Mouse (Mus musculus) cerebellum, postnatal 4 days (tissue): ENCODE results near the gene Tspo.

Experiments used
- DNase-seq, 2 experiments: peaks; one replicate each; pipeline ENCODE4 v3.0.0; 2022; ENCODE audit warnings: low spot score in 2 of 2, mixed read lengths in 1 of 2

The Tspo gene

GRCm38 (mm10) chr15:83582931-83583330 is 19.5 kb downstream of the Tspo start:
- no peak for DNase-seq

DNA sequence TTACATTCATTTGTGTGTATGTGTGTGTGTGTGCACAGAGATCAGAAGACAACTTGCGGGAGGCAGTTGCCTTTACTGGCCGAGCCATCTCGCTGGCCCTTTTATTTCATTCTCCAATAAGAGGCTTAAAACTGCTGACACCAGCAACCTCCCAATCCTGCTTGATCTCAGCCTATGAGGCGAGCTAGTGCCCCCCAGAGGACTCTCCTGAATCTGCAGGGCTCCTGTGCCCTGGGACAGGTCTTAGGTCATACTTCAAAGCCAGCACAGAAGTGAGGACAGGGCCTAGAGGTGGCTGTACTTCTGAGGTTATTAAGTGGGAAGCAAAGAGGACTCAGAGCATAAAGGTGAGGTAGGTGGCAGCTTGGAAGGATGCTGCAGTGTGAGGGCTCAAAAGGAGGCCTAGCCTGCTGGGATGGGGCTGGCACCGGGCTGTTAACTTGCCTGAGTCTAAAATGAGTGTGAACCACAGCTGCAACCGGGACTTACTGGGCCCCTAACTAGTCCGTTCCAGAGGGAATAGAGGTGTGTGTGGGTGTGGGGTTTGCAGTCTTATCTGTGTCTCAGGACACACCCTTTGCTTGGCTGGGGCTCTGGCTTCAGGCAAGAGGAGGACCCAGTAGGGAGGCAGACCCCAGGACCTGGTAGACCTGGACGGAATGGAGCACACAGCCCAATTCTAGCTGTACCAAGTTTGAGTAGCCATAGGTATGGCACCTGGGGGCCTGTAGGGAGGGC is 20.2 kb downstream of the Tspo start:
- DNase-seq = no peak

- DNase-seq = no peak
These were observed 21.4 kb downstream of the Tspo start for GRCm38 (mm10) chr15:83584741-83585220.

GRCm38 (mm10) chr15:83590841-83591240 is 27.4 kb downstream of the Tspo start:
- DNase-seq = no peak

- DNase-seq = no peak
These were observed 28.4 kb downstream of the Tspo start for GRCm38 (mm10) chr15:83591758-83592157.

- DNase-seq = no peak
These were observed 29.1 kb downstream of the Tspo start for GRCm38 (mm10) chr15:83592260-83593188.

- DNase-seq = no peak
These were observed 29.8 kb downstream of the Tspo start for GRCm38 (mm10) chr15:83593189-83593585.

DNA sequence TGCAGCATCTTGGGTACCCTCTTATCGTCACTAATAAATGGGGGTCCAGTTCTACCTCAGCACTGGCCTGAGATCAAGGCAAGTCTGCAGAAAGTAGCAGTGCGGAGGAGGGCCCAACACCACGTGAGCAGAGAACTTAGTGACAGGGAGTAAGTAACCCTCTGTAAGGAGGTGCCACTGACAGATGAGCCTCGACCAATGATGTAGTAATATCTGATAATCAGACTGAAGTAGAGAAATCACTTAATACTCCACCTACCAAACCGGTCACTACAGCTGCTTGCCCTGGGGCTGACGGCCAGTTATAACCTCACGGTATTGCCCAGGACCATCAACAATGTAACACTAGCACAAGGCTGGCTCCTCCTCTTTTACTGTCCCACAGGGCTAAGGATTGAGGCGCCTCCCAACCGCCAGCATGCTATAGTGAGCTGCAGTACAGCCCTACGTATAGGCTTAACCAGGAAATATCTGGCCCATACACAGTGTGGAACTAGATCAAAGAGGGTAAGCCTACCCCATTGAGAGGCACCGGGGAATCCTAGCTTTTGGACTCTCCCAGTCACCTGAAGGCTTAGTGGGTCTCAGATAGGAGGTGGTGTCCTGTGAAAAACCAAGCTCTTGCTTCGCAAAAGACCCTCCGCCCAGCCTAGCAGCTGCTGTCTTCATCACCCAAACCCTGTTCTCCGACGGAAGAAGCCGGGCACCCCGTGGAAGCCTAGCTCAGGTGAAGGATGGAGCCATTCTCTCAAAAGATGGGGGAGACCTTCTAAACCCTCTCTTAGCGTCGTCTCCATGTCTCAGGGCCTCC is 30.5 kb downstream of the Tspo start:
- DNase-seq = no peak

GRCm38 (mm10) chr15:83594513-83595363 is 31.3 kb downstream of the Tspo start, which contains the start of gene Ttll12:
Gene Ttll12 (minus strand): TSS chr15:83595157.
- peak; percentile 79 to 95 for DNase-seq

DNA sequence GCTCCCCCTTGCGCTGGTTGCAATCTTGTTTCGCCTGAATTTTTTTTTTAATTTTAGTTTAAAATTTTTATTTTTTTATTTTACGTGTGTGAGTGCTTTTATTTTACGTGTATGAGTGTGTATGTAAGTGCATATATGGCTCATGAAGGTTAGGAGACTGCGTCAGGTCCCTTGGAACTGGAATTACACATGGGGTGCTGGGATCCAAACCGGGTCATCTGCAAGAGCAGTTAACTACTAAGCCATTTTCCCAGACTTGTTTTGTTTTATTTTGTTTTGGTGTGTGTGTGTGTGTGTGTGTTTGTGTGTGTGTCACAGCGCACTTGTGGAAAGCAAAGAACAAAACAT is 31.9 kb downstream of the Tspo start:
- no peak for DNase-seq

DNA sequence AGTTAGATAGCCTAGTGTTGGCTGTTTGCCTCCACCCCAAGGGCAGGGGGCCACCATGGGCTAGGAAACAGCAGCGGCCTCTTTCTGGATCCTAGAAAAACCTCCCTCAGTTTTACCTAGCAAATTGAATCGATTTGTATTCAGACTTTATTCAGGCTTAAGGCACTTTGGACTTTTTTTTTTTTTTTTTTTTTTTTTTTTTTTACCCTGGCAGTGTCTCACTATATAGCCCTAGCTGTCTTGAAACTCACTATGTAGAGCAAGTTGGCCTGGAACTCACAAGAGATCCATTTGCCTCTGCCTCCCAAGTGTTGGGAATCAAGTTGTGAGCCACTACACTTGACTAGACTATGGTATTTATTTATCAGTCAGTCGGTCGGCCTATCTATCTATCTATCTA is 33.4 kb downstream of the Tspo start:
- DNase-seq = no peak

GRCm38 (mm10) chr15:83601185-83601584 is 37.8 kb downstream of the Tspo start:
- DNase-seq = no peak

- DNase-seq = no peak
These were observed 39.1 kb downstream of the Tspo start for GRCm38 (mm10) chr15:83602372-83603045.

GRCm38 (mm10) chr15:83603046-83603396 is 39.6 kb downstream of the Tspo start:
- no peak for DNase-seq

DNA sequence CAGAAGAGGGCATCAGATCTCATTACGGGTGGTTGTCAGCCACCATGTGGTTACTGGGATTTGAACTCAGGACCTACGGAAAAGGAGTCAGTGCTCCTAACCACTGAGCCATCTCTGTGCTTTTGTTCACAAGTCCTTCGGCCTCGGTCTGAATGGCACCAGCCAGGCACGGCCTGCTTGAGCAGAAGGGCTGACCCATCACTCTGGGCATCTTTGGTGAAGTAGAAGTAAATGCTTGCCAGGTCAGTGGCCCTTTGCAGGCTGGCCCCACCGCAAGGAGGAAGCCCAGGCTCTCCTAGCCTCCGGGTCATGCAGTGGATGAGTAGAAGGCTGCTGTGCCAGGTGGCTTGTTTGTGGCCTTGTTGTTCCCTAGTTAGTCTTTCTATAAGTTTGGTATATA is 40.0 kb downstream of the Tspo start:
- no peak for DNase-seq

- no peak for DNase-seq
These were observed 42.8 kb downstream of the Tspo start for GRCm38 (mm10) chr15:83606216-83606615.

DNA sequence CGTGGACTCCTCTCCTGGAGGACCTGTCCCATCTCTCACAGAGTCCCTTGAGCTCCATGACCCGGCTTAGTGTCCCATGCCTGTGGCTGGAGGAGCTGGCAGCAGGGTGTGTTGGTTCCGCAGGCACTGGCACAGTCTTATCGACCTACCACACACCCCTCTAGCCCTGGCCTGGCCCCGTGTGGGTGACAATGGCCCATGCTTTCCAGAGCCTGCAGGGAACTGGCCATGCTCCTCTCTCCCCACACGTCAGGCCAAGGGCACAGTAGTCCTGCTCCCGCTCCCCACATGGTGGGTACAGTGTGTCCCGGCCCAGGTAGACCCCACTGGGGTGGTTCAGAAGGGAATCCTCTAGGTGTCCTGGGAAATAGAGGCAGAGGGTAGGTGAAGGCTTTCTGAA is 43.3 kb downstream of the Tspo start:
- no peak for DNase-seq

GRCm38 (mm10) chr15:83607115-83607802 is 43.9 kb downstream of the Tspo start:
- peak in 1 of 2 experiments; percentile 68 for DNase-seq

GRCm38 (mm10) chr15:83615245-83615644 is 51.9 kb downstream of the Tspo start:
- DNase-seq = no peak
